Mouse (Mus musculus): Measurements from ENCODE around the gene Aatk. TPM values are rescaled to one million over a fixed set of nuclear protein-coding genes. Genes with fewer than 3 reads are reported as not detected.

Aatk gene
- polyA plus RNA-seq, 1 experiment from 2014 or later, result 6.5 TPM

DNA sequence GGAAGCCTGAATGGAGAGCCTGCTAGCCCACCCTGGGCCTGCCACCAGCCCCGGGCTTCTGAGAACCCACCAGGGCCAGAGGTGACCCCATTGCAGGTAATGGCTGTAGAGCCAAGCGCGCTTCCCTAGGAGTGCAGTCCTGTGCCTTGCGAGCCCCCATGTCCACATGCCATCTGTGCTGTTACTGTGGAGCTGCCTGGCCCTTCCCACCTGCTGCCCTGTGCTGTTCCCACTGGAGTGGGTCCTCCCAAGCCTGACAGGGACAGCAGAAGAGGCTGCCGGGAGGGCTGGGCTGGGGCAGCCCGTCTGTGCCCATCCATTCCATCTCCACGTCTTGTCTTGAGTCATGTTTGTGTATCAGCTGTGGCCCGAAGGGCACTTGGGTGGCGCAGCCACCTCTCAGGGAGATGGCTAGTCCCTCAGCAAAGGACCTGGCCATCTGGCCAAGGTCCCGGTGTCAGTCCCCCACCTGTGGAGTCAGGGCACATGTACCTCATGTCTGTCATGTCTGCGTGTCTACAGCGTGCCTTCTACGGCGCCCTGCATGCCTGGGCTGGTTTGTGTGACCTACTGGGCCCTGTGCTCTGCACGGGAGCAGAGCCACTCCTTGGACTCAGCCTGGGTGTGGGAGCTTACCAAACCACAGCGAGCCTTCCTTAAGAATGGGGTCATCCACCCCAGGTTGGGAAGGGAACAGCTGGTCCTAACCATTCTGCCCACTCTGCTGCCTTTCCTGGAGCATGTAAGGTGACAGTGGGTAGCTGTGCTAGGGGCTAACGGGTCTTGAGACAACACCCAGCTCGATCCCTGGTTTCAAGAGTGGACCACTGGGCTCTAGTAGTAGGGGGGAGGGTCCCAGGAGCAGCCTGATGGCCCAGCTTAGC, 41.3 kb downstream of the Aatk start:
- Histone ChIP-seq H3K79me2 (ENCODE audit: inconsistent target) (no peaks in the 10 kb centered on the region), H3K4me3 (ENCODE audit: inconsistent target) (no peak overlapping the region), H3K27ac (no peak overlapping the region), H3K36me3 (ENCODE audit: inconsistent target) (peaks cover 32% of the 10 kb centered on the region; the same call in 1 of the 2 replicates)
- 91% methylated on average over 17 of the region's 18 CpGs for WGBS (ENCODE audit: missing documents)

DNA sequence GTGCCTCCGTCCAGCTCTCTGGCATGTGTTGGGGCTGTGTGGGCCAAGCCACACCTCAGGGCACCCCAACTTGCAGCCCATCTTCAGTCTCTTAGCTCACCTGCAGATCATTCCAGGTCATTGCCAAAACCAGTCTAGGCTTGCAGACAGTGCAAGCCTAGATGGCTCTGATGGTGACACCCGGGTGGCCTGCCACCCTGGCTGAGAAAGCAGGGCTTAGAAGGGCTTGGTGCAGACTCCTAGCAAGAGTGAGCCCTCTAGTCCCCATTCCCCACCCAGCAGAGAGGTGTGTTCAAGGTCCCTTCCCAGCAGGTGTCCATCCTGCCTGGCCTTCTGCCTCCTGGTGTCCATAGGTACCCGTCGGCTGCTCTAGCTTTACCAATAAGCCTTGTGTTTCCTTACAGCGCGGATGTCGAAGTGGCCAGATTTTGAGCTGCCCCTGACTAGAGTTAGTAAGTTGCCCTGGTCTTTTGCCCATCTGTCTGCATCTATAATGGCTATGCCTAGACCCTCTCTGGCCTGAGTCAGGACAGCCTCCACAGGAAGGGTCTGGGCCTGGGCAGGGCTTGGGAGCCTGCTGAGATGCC, 44.2 kb downstream of the Aatk start:
- 94% methylated on average over 7 of the region's 7 CpGs for WGBS (ENCODE audit: missing documents)
- Histone ChIP-seq H3K79me2 (ENCODE audit: inconsistent target) (no peaks in the 10 kb centered on the region), H3K4me3 (ENCODE audit: inconsistent target) (no peak overlapping the region), H3K27ac (no peak overlapping the region), H3K36me3 (ENCODE audit: inconsistent target) (peaks cover 40% of the 10 kb centered on the region; the same call in 1 of the 2 replicates)

DNA sequence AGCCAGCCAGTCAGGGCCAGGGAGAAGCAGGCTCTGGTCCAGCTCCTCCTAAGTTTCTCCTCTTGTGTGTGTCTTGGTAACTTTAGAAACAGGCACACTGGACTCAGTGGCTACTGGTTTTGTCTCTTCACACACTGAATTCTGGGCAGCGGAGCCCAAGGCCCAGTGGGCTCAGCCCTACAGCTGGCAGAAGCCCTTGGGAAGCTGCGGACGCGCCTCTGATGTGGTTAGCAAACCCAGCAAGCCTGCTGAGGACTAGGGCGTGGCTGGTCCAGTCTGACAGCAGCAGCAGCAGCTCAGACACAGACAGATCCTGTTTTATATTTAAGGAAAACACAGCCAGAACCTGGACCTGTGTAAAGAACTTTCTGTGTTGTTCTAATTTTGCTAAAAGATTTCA, 44.9 kb downstream of the Aatk start:
- Histone ChIP-seq H3K27ac (no peak overlapping the region), H3K79me2 (ENCODE audit: inconsistent target) (no peaks in the 10 kb centered on the region), H3K4me3 (ENCODE audit: inconsistent target) (no peak overlapping the region), H3K36me3 (ENCODE audit: inconsistent target) (peaks cover 46% of the 10 kb centered on the region)
- 82% methylated on average over 5 of the region's 5 CpGs for WGBS (ENCODE audit: missing documents)

DNA sequence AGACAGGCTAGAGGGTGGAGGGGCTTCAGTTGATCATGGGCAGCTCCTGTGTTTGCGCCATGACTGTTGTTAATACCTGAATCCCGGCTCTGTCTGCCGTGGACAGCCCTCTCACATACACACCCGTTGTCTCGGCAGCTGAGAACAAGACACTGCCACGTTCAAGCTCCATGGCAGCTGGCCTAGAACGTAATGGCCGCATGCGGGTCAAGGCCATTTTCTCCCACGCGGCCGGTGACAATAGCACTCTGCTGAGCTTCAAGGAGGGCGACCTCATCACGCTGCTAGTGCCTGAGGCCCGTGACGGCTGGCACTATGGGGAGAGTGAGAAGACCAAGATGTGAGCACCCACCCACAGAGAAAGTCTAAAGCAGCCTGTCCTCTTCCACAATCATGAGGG, 49.6 kb downstream of the Aatk start:
- H3K4me3 ChIP-seq (ENCODE audit: inconsistent target), result no peak overlapping the region
- H3K36me3 ChIP-seq (ENCODE audit: inconsistent target), result peaks cover 68% of the 10 kb centered on the region
- H3K79me2 ChIP-seq (ENCODE audit: inconsistent target), result no peaks in the 10 kb centered on the region
- no peak overlapping the region for H3K27ac ChIP-seq
- WGBS (ENCODE audit: missing documents), result 96% methylated on average over 15 of the region's 16 CpGs

GRCm38 (mm10) chr11:119991338-119991678, 55.7 kb downstream of the Aatk start:
- WGBS (ENCODE audit: missing documents), result 7% methylated on average over 10 of the region's 10 CpGs
- no peaks in the 10 kb centered on the region for H3K79me2 ChIP-seq (ENCODE audit: inconsistent target)
- no peak overlapping the region for H3K27ac ChIP-seq
- peaks cover 33% of the 10 kb centered on the region; the same call in 1 of the 2 replicates for H3K36me3 ChIP-seq (ENCODE audit: inconsistent target)
- H3K4me3 ChIP-seq (ENCODE audit: inconsistent target), result no peak overlapping the region

- H3K4me3 ChIP-seq (ENCODE audit: inconsistent target), result no peak overlapping the region
- peaks cover 28% of the 10 kb centered on the region; the same call in 1 of the 2 replicates for H3K36me3 ChIP-seq (ENCODE audit: inconsistent target)
- 50% methylated on average over 9 of the region's 10 CpGs for WGBS (ENCODE audit: missing documents)
These were observed 56.2 kb downstream of the Aatk start for GRCm38 (mm10) chr11:119990658-119991337.

GRCm38 (mm10) chr11:119989115-119989564, 57.8 kb downstream of the Aatk start:
- H3K79me2 ChIP-seq (ENCODE audit: inconsistent target), result no peaks in the 10 kb centered on the region
- peaks cover 11% of the 10 kb centered on the region; the same call in 1 of the 2 replicates for H3K36me3 ChIP-seq (ENCODE audit: inconsistent target)
- no peak overlapping the region for H3K27ac ChIP-seq
- 68% methylated on average over 10 of the region's 10 CpGs for WGBS (ENCODE audit: missing documents)
- H3K4me3 ChIP-seq (ENCODE audit: inconsistent target), result no peak overlapping the region

More at GRCm38 (mm10) chr11:119990658-119991337, 56.2 kb downstream of the Aatk start:
- H3K27ac ChIP-seq, result no peak overlapping the region
- H3K79me2 ChIP-seq (ENCODE audit: inconsistent target), result no peaks in the 10 kb centered on the region

DNA sequence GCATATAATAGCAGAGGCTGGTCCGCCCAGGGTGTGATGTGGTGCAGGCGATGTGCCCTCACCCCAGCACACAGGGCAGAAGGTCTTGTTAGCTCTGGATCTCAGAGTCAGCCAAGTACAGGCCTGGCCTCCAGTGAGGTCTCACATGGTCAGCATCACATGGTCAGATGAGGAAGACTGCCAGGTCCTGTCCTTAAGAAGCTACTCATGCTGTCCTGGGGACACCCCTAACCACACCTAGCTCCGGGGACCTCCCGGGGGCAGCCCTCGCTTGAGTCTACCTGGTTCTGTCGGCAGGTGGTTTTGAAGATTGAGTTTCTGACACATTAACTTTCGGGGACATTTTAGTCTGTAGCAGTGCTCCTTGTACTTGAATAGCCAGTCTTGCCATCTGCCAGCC, 58.6 kb downstream of the Aatk start:
- Histone ChIP-seq H3K4me3 (ENCODE audit: inconsistent target) (no peak overlapping the region), H3K27ac (no peak overlapping the region), H3K79me2 (ENCODE audit: inconsistent target) (no peaks in the 10 kb centered on the region), H3K36me3 (ENCODE audit: inconsistent target) (peaks cover 10% of the 10 kb centered on the region; the same call in 1 of the 2 replicates)
- 93% methylated on average over 7 of the region's 7 CpGs for WGBS (ENCODE audit: missing documents)

DNA sequence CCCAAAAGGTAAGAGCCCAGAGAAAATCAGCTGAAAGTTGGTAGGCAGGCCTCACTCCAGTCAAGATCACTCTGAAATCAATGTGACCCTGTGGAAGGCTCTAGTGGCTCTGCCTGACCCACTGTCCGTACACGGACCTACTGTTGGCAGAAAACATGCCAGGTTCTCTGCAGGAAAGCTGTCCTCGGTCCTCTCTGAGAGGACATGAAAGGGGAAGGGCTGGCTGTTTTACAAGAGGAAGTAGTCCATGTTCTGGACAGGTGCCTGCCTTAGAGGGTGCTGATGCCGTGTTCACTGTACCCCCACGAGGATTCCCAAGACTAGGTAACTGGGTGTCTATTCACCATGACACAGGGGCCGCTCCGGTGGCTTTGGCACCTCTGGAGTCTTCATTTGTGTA, 59.1 kb downstream of the Aatk start:
- WGBS (ENCODE audit: missing documents), result 52% methylated on average over 7 of the region's 7 CpGs
- Histone ChIP-seq H3K27ac (no peak overlapping the region), H3K4me3 (ENCODE audit: inconsistent target) (no peak overlapping the region), H3K36me3 (ENCODE audit: inconsistent target) (peaks cover 9% of the 10 kb centered on the region; the same call in 1 of the 2 replicates), H3K79me2 (ENCODE audit: inconsistent target) (no peaks in the 10 kb centered on the region)

- WGBS (ENCODE audit: missing documents), result 37% methylated on average over 7 of the region's 9 CpGs
- Histone ChIP-seq H3K4me3 (ENCODE audit: inconsistent target) (no peak overlapping the region), H3K79me2 (ENCODE audit: inconsistent target) (no peaks in the 10 kb centered on the region), H3K27ac (no peak overlapping the region), H3K36me3 (ENCODE audit: inconsistent target) (peaks cover 18% of the 10 kb centered on the region)
These were observed 60.1 kb downstream of the Aatk start for GRCm38 (mm10) chr11:119986751-119987425.

- H3K4me3 ChIP-seq (ENCODE audit: inconsistent target), result no peak overlapping the region
- H3K36me3 ChIP-seq (ENCODE audit: inconsistent target), result peaks cover 32% of the 10 kb centered on the region
- H3K27ac ChIP-seq, result no peak overlapping the region
- 95% methylated on average over 2 of the region's 2 CpGs for WGBS (ENCODE audit: missing documents)
- H3K79me2 ChIP-seq (ENCODE audit: inconsistent target), result no peaks in the 10 kb centered on the region
These were observed 63.8 kb downstream of the Aatk start for GRCm38 (mm10) chr11:119983151-119983550.

- Histone ChIP-seq H3K4me3 (ENCODE audit: inconsistent target) (no peak overlapping the region), H3K27ac (no peak overlapping the region), H3K79me2 (ENCODE audit: inconsistent target) (no peaks in the 10 kb centered on the region), H3K36me3 (ENCODE audit: inconsistent target) (peaks cover 32% of the 10 kb centered on the region)
- WGBS (ENCODE audit: missing documents), result 98% methylated on average over 3 of the region's 3 CpGs
These were observed 64.7 kb downstream of the Aatk start for GRCm38 (mm10) chr11:119982236-119982635.

GRCm38 (mm10) chr11:119981769-119982168, 65.2 kb downstream of the Aatk start:
- no peaks in the 10 kb centered on the region for H3K79me2 ChIP-seq (ENCODE audit: inconsistent target)
- no peak overlapping the region for H3K4me3 ChIP-seq (ENCODE audit: inconsistent target)
- H3K36me3 ChIP-seq (ENCODE audit: inconsistent target), result peaks cover 32% of the 10 kb centered on the region
- H3K27ac ChIP-seq, result no peak overlapping the region
- 86% methylated on average over 3 of the region's 3 CpGs for WGBS (ENCODE audit: missing documents)

DNA sequence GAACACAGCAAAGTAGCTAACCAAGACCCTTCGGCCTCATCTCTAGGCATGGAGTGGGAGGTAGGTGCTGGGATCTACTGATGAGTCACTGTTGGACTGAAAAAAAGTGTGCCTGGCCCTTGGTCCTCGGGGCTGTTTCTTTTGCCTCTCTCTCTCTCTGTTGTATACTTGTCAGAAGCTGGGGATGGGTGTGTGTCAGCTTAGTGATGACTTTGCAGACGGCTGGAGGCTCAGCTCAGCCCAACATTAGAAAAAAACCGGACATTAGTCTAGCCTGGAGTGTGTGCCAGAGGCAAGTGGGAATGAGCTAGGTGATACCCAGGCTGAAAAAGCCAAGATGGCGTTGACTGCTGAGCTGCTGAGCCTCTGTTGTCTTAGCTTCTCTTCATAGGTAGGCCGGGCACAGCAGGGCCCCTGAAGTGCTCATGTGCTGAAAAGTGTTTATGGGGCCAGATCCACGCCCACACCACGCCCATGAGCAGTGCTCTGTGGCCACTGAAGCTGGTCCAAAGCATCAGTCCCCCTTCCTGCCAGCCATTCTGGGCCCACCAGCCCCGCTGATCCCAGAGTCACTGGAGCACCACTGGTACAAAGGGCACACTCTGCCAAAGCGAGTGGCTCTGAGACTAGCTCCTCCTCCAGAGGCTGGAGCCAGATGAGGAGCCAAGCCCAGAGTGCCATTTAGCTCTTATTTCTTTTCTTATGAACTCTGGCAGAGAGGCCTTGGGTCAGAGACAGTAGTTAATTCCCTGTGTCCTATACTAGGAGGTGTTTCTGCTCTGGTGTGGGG, 67.2 kb downstream of the Aatk start:
- H3K4me3 ChIP-seq (ENCODE audit: inconsistent target), result no peak overlapping the region
- peaks cover 32% of the 10 kb centered on the region for H3K36me3 ChIP-seq (ENCODE audit: inconsistent target)
- 90% methylated on average over 10 of the region's 10 CpGs for WGBS (ENCODE audit: missing documents)
- no peak overlapping the region for H3K27ac ChIP-seq
- no peaks in the 10 kb centered on the region for H3K79me2 ChIP-seq (ENCODE audit: inconsistent target)
